Mouse (Mus musculus): ENCODE measurements around the gene Olfr1437. TPM values are rescaled to one million over a fixed set of nuclear protein-coding genes. Genes with fewer than 3 reads are reported as not detected.
"Not testable (repeated sequence)": the region's sequence is repeated elsewhere in the genome, so short reads cannot be mapped to it uniquely, and the experiment has no call there.

Gene Olfr1437
- polyA plus RNA-seq (2012; fragmentation: generic; extraction: Trizol): not detected
- long read RNA-seq, experiment 1: 0 reads
- long read RNA-seq, experiment 2: 0 reads

GRCm38 (mm10) chr19:12325001-12325400 lies at the start of gene Olfr1437:
Olfr1437 (minus strand) TSS chr19:12325101.
- no peaks in the 10 kb centered on the region for H3K36me3 ChIP-seq (ENCODE audit: control insufficient read depth, insufficient read depth)
- H3ac ChIP-seq (ENCODE audit: control insufficient read depth, insufficient read length, low read depth): no peak within 1 kb of the TSS
- H3K79me3 ChIP-seq (ENCODE audit: low read depth): no peaks in the 10 kb centered on the region
- TF ChIP-seq MYOD1 (IDR thresholded peaks at IDR 0.05; ENCODE audit: control insufficient read depth, insufficient read length, low read depth) (no peak), CTCF (IDR thresholded peaks at IDR 0.05; ENCODE audit: control insufficient read depth, insufficient read depth, insufficient read length) (no peak), USF1 (IDR thresholded peaks at IDR 0.05; ENCODE audit: low read depth) (no peak), MYOG (IDR thresholded peaks at IDR 0.05; ENCODE audit: control insufficient read depth, extremely low read depth, insufficient read length) (no peak), CEBPB (IDR thresholded peaks at IDR 0.05; ENCODE audit: low read depth) (no peak), FOSL1 (IDR thresholded peaks at IDR 0.05; ENCODE audit: insufficient read depth, low read length, poor library complexity, severe bottlenecking) (no peak), MAX (IDR thresholded peaks at IDR 0.05) (no peak)
- no peak within 1 kb of the TSS for H3K4me3 ChIP-seq (ENCODE audit: insufficient read depth, poor library complexity, severe bottlenecking)
- no peaks in the 10 kb centered on the region for H3K27me3 ChIP-seq (ENCODE audit: control insufficient read depth, insufficient read depth, insufficient read length)
- no peaks in the 10 kb centered on the region for H3K79me2 ChIP-seq (ENCODE audit: control insufficient read depth, insufficient read depth)

DNA sequence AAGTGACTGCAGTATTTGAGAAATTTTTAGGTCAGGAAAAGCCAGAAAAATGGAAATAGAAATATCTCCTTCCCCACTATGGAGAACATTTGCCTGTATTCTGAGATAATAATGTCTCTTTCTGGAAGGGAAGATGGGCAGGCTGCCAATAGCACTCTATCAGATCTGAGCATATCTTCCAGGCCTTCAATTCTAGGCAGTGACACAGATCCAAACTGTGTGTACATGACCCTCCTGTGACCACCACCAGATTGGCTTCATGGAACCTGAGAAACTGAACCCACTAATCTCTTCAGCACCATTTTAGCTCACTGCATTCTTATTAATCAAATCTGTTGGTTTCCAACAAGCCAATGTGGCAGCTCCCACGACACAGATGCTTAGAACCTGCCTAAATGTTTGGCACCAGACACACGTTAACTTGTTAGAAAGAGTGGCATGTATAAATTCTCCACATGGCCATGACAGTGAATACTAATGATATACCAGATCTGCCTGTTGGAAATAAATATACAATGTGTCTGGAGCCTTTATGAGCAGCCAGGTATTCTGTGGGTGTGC lies 49.6 kb upstream of the Olfr1437 start:
- Histone ChIP-seq H3ac (ENCODE audit: control insufficient read depth, insufficient read length, low read depth) (no peak overlapping the region), H3K4me3 (ENCODE audit: insufficient read depth, poor library complexity, severe bottlenecking) (no peak overlapping the region), H3K79me2 (ENCODE audit: control insufficient read depth, insufficient read depth) (no peaks in the 10 kb centered on the region), H3K36me3 (ENCODE audit: control insufficient read depth, insufficient read depth) (no peaks in the 10 kb centered on the region), H3K79me3 (ENCODE audit: low read depth) (no peaks in the 10 kb centered on the region), H3K27me3 (ENCODE audit: control insufficient read depth, insufficient read depth, insufficient read length) (no peaks in the 10 kb centered on the region)
- TF ChIP-seq CTCF (IDR thresholded peaks at IDR 0.05; ENCODE audit: control insufficient read depth, insufficient read depth, insufficient read length) (no peak), CEBPB (IDR thresholded peaks at IDR 0.05; ENCODE audit: low read depth) (no peak), USF1 (IDR thresholded peaks at IDR 0.05; ENCODE audit: low read depth) (no peak), FOSL1 (IDR thresholded peaks at IDR 0.05; ENCODE audit: insufficient read depth, low read length, poor library complexity, severe bottlenecking) (no peak), MYOD1 (IDR thresholded peaks at IDR 0.05; ENCODE audit: control insufficient read depth, insufficient read length, low read depth) (no peak)

DNA sequence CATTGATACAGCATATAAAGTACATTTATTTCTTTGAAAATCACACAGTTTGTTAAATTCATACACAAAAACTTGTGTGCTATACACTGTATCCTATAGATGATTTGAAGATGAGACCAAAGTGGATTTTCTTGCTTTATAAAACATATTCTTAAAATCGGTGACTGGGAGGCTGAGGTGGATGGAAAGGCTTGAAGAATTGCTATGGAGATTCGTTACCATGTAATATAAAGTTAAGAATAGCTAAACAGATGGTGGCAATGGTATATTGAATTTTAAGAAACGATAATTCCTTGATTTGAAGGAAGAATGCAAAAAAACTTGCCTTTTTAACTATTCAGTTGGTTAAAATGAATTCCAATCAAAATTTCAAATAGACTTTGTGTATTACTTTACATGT lies 48.1 kb upstream of the Olfr1437 start:
- Histone ChIP-seq H3K4me3 (ENCODE audit: insufficient read depth, poor library complexity, severe bottlenecking) (no peak overlapping the region), H3K79me2 (ENCODE audit: control insufficient read depth, insufficient read depth) (no peaks in the 10 kb centered on the region), H3ac (ENCODE audit: control insufficient read depth, insufficient read length, low read depth) (no peak overlapping the region), H3K27me3 (ENCODE audit: control insufficient read depth, insufficient read depth, insufficient read length) (no peaks in the 10 kb centered on the region), H3K79me3 (ENCODE audit: low read depth) (no peaks in the 10 kb centered on the region), H3K36me3 (ENCODE audit: control insufficient read depth, insufficient read depth) (no peaks in the 10 kb centered on the region)
- TF ChIP-seq MYOG (IDR thresholded peaks at IDR 0.05; ENCODE audit: control insufficient read depth, extremely low read depth, insufficient read length) (no peak), CTCF (IDR thresholded peaks at IDR 0.05; ENCODE audit: control insufficient read depth, insufficient read depth, insufficient read length) (no peak), MYOD1 (IDR thresholded peaks at IDR 0.05; ENCODE audit: control insufficient read depth, insufficient read length, low read depth) (no peak), FOSL1 (IDR thresholded peaks at IDR 0.05; ENCODE audit: insufficient read depth, low read length, poor library complexity, severe bottlenecking) (no peak), MAX (IDR thresholded peaks at IDR 0.05) (no peak), USF1 (IDR thresholded peaks at IDR 0.05; ENCODE audit: low read depth) (no peak)

DNA sequence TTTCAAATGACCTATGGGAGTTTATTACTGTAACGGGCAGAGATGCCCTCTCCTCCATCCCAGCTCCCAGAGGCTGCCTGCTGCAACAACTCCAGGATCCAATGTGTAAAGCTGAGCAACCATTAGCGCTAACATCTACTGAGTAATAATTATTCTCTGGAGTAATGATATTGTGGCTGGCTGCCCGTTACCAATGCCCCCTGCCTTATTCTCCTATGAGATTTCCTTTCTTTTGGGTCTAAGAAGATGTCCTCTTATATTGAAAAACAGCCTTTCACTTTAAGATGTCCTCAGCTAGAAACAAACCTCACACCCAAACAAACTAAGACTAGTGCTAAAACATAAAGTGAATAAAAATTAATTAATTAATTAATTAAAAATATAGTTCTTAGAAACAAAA lies 10.9 kb upstream of the Olfr1437 start, which contains the start of gene Olfr1438-ps1:
Gene Olfr1438-ps1 (minus strand): TSS at position 101 of the 400 bp plus-strand sequence.
- Histone ChIP-seq H3K79me2 (ENCODE audit: control insufficient read depth, insufficient read depth) (no peaks in the 10 kb centered on the region), H3ac (ENCODE audit: control insufficient read depth, insufficient read length, low read depth) (no peak within 1 kb of the TSS), H3K4me3 (ENCODE audit: insufficient read depth, poor library complexity, severe bottlenecking) (no peak within 1 kb of the TSS), H3K79me3 (ENCODE audit: low read depth) (no peaks in the 10 kb centered on the region), H3K36me3 (ENCODE audit: control insufficient read depth, insufficient read depth) (no peaks in the 10 kb centered on the region), H3K27me3 (ENCODE audit: control insufficient read depth, insufficient read depth, insufficient read length) (no peaks in the 10 kb centered on the region)
- TF ChIP-seq MAX (IDR thresholded peaks at IDR 0.05): no peak
- no peak for TF ChIP-seq MYOG (IDR thresholded peaks at IDR 0.05; ENCODE audit: control insufficient read depth, extremely low read depth, insufficient read length)
- no peak for TF ChIP-seq CEBPB (IDR thresholded peaks at IDR 0.05; ENCODE audit: low read depth)
- TF ChIP-seq MYOD1 (IDR thresholded peaks at IDR 0.05; ENCODE audit: control insufficient read depth, insufficient read length, low read depth): no peak
- TF ChIP-seq CTCF (IDR thresholded peaks at IDR 0.05; ENCODE audit: control insufficient read depth, insufficient read depth, insufficient read length): no peak
- no peak for TF ChIP-seq FOSL1 (IDR thresholded peaks at IDR 0.05; ENCODE audit: insufficient read depth, low read length, poor library complexity, severe bottlenecking)
- no peak for TF ChIP-seq USF1 (IDR thresholded peaks at IDR 0.05; ENCODE audit: low read depth)

DNA sequence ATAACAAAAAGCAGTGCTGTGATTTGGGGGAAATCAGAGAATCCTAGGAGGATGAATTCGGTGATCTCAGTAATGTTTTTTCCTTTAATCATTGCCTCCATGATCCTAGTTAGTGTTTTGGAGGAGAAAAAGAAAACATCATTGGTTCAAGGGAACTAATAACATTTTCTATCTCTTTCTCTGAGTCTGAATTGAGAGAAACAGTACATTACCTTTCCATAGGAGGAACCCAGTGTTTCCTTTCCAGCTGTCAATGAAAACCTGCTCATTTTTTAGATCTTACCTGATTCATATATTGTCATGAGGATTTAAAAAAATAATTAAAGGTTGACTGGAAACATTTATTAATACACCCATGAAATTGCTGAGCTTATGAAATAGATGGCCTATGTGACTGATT lies 25.9 kb downstream of the Olfr1437 start, which contains the start of gene Olfr1436:
Gene Olfr1436 (minus strand): TSS at position 101 of the 400 bp plus-strand sequence.
- not testable (repeated sequence) for H3K79me3 ChIP-seq (ENCODE audit: low read depth); H3K36me3 ChIP-seq (ENCODE audit: control insufficient read depth, insufficient read depth); H3K4me3 ChIP-seq (ENCODE audit: insufficient read depth, poor library complexity, severe bottlenecking); H3K79me2 ChIP-seq (ENCODE audit: control insufficient read depth, insufficient read depth); H3K27me3 ChIP-seq (ENCODE audit: control insufficient read depth, insufficient read depth, insufficient read length); H3ac ChIP-seq (ENCODE audit: control insufficient read depth, insufficient read length, low read depth)

DNA sequence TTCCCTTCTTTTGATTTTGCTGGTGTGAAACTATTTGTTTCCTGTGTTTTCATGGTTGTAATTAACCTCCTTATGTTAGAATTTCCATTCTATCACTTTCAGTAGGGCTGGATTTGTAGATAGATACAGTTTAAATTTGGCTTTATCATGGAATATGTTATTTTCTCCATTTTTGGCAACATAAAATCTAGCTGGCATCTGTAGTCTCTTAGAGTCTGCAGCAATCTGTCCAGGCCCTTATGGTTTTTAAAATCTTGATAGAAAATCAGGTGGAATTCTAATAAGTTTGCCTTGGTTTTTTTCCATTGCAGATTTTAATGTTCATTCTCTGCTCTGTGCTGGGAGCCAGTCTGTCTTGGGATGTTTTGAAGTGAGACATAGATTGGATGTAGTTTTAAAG lies 31.9 kb downstream of the Olfr1437 start:
- Histone ChIP-seq H3K4me3 (ENCODE audit: insufficient read depth, poor library complexity, severe bottlenecking) (no peak overlapping the region), H3ac (ENCODE audit: control insufficient read depth, insufficient read length, low read depth) (no peak overlapping the region), H3K36me3 (ENCODE audit: control insufficient read depth, insufficient read depth) (no peaks in the 10 kb centered on the region), H3K27me3 (ENCODE audit: control insufficient read depth, insufficient read depth, insufficient read length) (no peaks in the 10 kb centered on the region), H3K79me3 (ENCODE audit: low read depth) (no peaks in the 10 kb centered on the region), H3K79me2 (ENCODE audit: control insufficient read depth, insufficient read depth) (no peaks in the 10 kb centered on the region)
- no peak for TF ChIP-seq USF1 (IDR thresholded peaks at IDR 0.05; ENCODE audit: low read depth)
- TF ChIP-seq CEBPB (IDR thresholded peaks at IDR 0.05; ENCODE audit: low read depth): no peak
- no peak for TF ChIP-seq MYOD1 (IDR thresholded peaks at IDR 0.05; ENCODE audit: control insufficient read depth, insufficient read length, low read depth)
- no peak for TF ChIP-seq CTCF (IDR thresholded peaks at IDR 0.05; ENCODE audit: control insufficient read depth, insufficient read depth, insufficient read length)
- TF ChIP-seq MYOG (IDR thresholded peaks at IDR 0.05; ENCODE audit: control insufficient read depth, extremely low read depth, insufficient read length): no peak
- no peak for TF ChIP-seq MAX (IDR thresholded peaks at IDR 0.05)
- no peak for TF ChIP-seq FOSL1 (IDR thresholded peaks at IDR 0.05; ENCODE audit: insufficient read depth, low read length, poor library complexity, severe bottlenecking)

Data from C2C12 (cell line).